Mouse (Mus musculus) MEL (cell line): ENCODE data around the gene Gm5294. TPM values are rescaled to one million over a fixed set of nuclear protein-coding genes. Genes with fewer than 3 reads are reported as not detected.

Experiments
- DNase-seq: peaks from one replicate; pipeline ENCODE4 v3.0.0; 2011; ENCODE audit warnings: low read depth, low spot score
- H3K27ac ChIP-seq: 2 replicates; pipeline ENCODE4 v1.5.1; 2012; ENCODE audit warnings: low read depth, mild to moderate bottlenecking, control low read depth, low read length, moderate library complexity; ENCODE audit not compliant: control insufficient read depth
- H3K27me3 ChIP-seq, 2 experiments: fragments of 150-350 bp in 1 of 2; sonication (generic) in 1 of 2; 2 replicates each; pipeline ENCODE4 v1.6.1; 2012; ENCODE audit warnings: low read length in 2 of 2, mild to moderate bottlenecking in 2 of 2, improper control_type of control experiment in 1 of 2, moderate library complexity in 1 of 2; ENCODE audit not compliant: insufficient read depth in 2 of 2, control insufficient read depth in 1 of 2
- H3K36me3 ChIP-seq, 2 experiments: 2 replicates each; pipeline ENCODE4 v1.6.1; 2012 to 2014; ENCODE audit warnings: low read length in 2 of 2, improper control_type of control experiment in 1 of 2, inconsistent platforms in 1 of 2, mild to moderate bottlenecking in 1 of 2; ENCODE audit not compliant: insufficient read depth in 2 of 2, control insufficient read depth in 1 of 2
- H3K4me1 ChIP-seq, 2 experiments: fragments of 150-350 bp in 1 of 2; sonication (generic) in 1 of 2; 2 replicates each; pipeline ENCODE4 v1.6.1; 2012; ENCODE audit warnings: low read length in 2 of 2, improper control_type of control experiment in 1 of 2, mild to moderate bottlenecking in 1 of 2; ENCODE audit not compliant: insufficient read depth in 2 of 2, control insufficient read depth in 1 of 2
- H3K4me3 ChIP-seq, 2 experiments: fragments of 150-350 bp in 1 of 2; sonication (generic) in 1 of 2; 2 replicates each; pipeline ENCODE4 v1.5.1; 2012; ENCODE audit warnings: low read depth in 2 of 2, low read length in 2 of 2, mild to moderate bottlenecking in 2 of 2, moderate library complexity in 2 of 2, control low read depth in 1 of 2, improper control_type of control experiment in 1 of 2; ENCODE audit not compliant: control insufficient read depth in 1 of 2, insufficient read depth in 1 of 2
- H3K79me2 ChIP-seq: 2 replicates; pipeline ENCODE4 v1.6.1; 2012; ENCODE audit warnings: mild to moderate bottlenecking, low read length, moderate library complexity; ENCODE audit not compliant: control insufficient read depth, poor library complexity, insufficient read depth
- H3K9ac ChIP-seq: 2 replicates; pipeline ENCODE4 v1.6.1; 2012; ENCODE audit warnings: low read depth, mild to moderate bottlenecking, control low read depth, low read length, moderate library complexity; ENCODE audit not compliant: control insufficient read depth, poor library complexity, severe bottlenecking
- H3K9me3 ChIP-seq: fragments of 150-350 bp; sonication (generic); replicated peaks from 2 replicates; pipeline ENCODE4 v1.6.1; 2012; ENCODE audit warnings: mild to moderate bottlenecking, low read length, improper control_type of control experiment, moderate library complexity; ENCODE audit not compliant: insufficient read depth
- BHLHE40 ChIP-seq: IDR thresholded peaks from 2 replicates; pipeline ENCODE4 v1.6.1; 2012; ENCODE audit warnings: low read depth, mild to moderate bottlenecking, inconsistent platforms, low read length, improper control_type of control experiment, borderline replicate concordance
- CTCF ChIP-seq, 3 experiments: IDR thresholded peaks in 2 of 3; conservative IDR thresholded peaks in 1 of 3; 2 replicates each; pipeline ENCODE4 v1.5.1; 2011 to 2012; ENCODE audit warnings: low read length in 3 of 3, low read depth in 2 of 3, mild to moderate bottlenecking in 2 of 3, improper control_type of control experiment in 1 of 3, inconsistent platforms in 1 of 3, mixed read lengths in 1 of 3, moderate library complexity in 1 of 3; ENCODE audit not compliant: control insufficient read depth in 1 of 3, insufficient read depth in 1 of 3, poor library complexity in 1 of 3, severe bottlenecking in 1 of 3
- EP300 ChIP-seq, 2 experiments: IDR thresholded peaks; 2 replicates each; pipeline ENCODE4 v1.6.1; 2011; ENCODE audit warnings: improper control_type of control experiment in 2 of 2, low read length in 2 of 2, low read depth in 1 of 2, mild to moderate bottlenecking in 1 of 2
- ETS1 ChIP-seq: IDR thresholded peaks from 2 replicates; pipeline ENCODE4 v1.6.1; 2012; ENCODE audit warnings: low read depth, mild to moderate bottlenecking, inconsistent platforms, low read length, improper control_type of control experiment, moderate library complexity
- GABPA ChIP-seq: IDR thresholded peaks from 2 replicates; pipeline ENCODE4 v1.6.1; 2012; ENCODE audit warnings: low read depth, mild to moderate bottlenecking, inconsistent platforms, low read length, improper control_type of control experiment, moderate library complexity
- GATA1 ChIP-seq: IDR thresholded peaks from 2 replicates; pipeline ENCODE4 v1.6.1; 2011; ENCODE audit warnings: low read depth, low read length, improper control_type of control experiment
- HCFC1 ChIP-seq: IDR thresholded peaks from 2 replicates; pipeline ENCODE4 v1.6.1; 2012; ENCODE audit warnings: low read depth, mild to moderate bottlenecking, inconsistent platforms, low read length, improper control_type of control experiment, moderate library complexity
- JUND ChIP-seq: IDR thresholded peaks from 2 replicates; pipeline ENCODE4 v1.6.1; 2011; ENCODE audit warnings: low read depth, mild to moderate bottlenecking, improper control_type of control experiment, low read length
- KAT2A ChIP-seq: conservative IDR thresholded peaks from 2 replicates; pipeline ENCODE4 v1.6.1; 2012; ENCODE audit warnings: low read depth, low read length, improper control_type of control experiment, inconsistent platforms
- MAFK ChIP-seq: IDR thresholded peaks from 2 replicates; pipeline ENCODE4 v1.6.1; 2011; ENCODE audit warnings: low read depth, mild to moderate bottlenecking, low read length, improper control_type of control experiment, borderline replicate concordance
- MAX ChIP-seq: IDR thresholded peaks from 2 replicates; pipeline ENCODE4 v1.6.1; 2011; ENCODE audit warnings: low read length, improper control_type of control experiment
- MAZ ChIP-seq: IDR thresholded peaks from 2 replicates; pipeline ENCODE4 v1.6.1; 2012; ENCODE audit warnings: low read depth, mild to moderate bottlenecking, inconsistent platforms, low read length, improper control_type of control experiment
- MEF2A ChIP-seq: IDR thresholded peaks from 2 replicates; pipeline ENCODE4 v1.6.1; 2014; ENCODE audit warnings: low read depth, mild to moderate bottlenecking, inconsistent platforms, low read length, improper control_type of control experiment; ENCODE audit not compliant: poor library complexity, insufficient replicate concordance, severe bottlenecking; ENCODE audit errors: extremely low read depth
- MYC ChIP-seq: IDR thresholded peaks from 2 replicates; pipeline ENCODE4 v1.6.1; 2011; ENCODE audit warnings: low read depth, mild to moderate bottlenecking, low read length, improper control_type of control experiment, moderate library complexity
- NELFE ChIP-seq: IDR thresholded peaks from 2 replicates; pipeline ENCODE4 v1.6.1; 2011; ENCODE audit warnings: low read depth, low read length, improper control_type of control experiment
- POLR2A ChIP-seq, 2 experiments: IDR thresholded peaks; 2 replicates each; pipeline ENCODE4 v1.6.1; 2011 to 2012; ENCODE audit warnings: low read length in 2 of 2, mild to moderate bottlenecking in 2 of 2, control low read depth in 1 of 2, improper control_type of control experiment in 1 of 2, low read depth in 1 of 2, moderate library complexity in 1 of 2; ENCODE audit not compliant: control insufficient read depth in 1 of 2, insufficient read depth in 1 of 2, poor library complexity in 1 of 2
- POLR2AphosphoS2 ChIP-seq: IDR thresholded peaks from 2 replicates; pipeline ENCODE4 v1.6.1; 2011; ENCODE audit warnings: low read length, improper control_type of control experiment
- RCOR1 ChIP-seq: IDR thresholded peaks from 2 replicates; pipeline ENCODE4 v1.6.1; 2012; ENCODE audit warnings: low read depth, mild to moderate bottlenecking, inconsistent platforms, low read length, improper control_type of control experiment
- SIN3A ChIP-seq: IDR thresholded peaks from 2 replicates; pipeline ENCODE4 v1.6.1; 2012; ENCODE audit warnings: low read length, improper control_type of control experiment, inconsistent platforms
- SMC3 ChIP-seq: IDR thresholded peaks from 2 replicates; pipeline ENCODE4 v1.6.1; 2011; ENCODE audit warnings: low read depth, low read length, improper control_type of control experiment
- TBP ChIP-seq: IDR thresholded peaks from 2 replicates; pipeline ENCODE4 v1.8.0; 2011; ENCODE audit warnings: low read depth, low read length, improper control_type of control experiment
- UBTF ChIP-seq: IDR thresholded peaks from 2 replicates; pipeline ENCODE4 v1.6.1; 2012; ENCODE audit warnings: low read depth, mild to moderate bottlenecking, inconsistent platforms, low read length, improper control_type of control experiment, moderate library complexity, borderline replicate concordance; ENCODE audit not compliant: insufficient read depth
- USF2 ChIP-seq, 2 experiments: IDR thresholded peaks; 2 replicates each; pipeline ENCODE4 v1.6.1; 2011 to 2012; ENCODE audit warnings: improper control_type of control experiment in 2 of 2, low read length in 2 of 2, borderline replicate concordance in 1 of 2, inconsistent platforms in 1 of 2, low read depth in 1 of 2, mild to moderate bottlenecking in 1 of 2; ENCODE audit not compliant: insufficient read depth in 1 of 2
- ZC3H11A ChIP-seq: IDR thresholded peaks from 2 replicates; pipeline ENCODE4 v1.6.1; 2012; ENCODE audit warnings: low read depth, mild to moderate bottlenecking, inconsistent platforms, low read length, improper control_type of control experiment
- ZNF384 ChIP-seq: IDR thresholded peaks from 2 replicates; pipeline ENCODE4 v1.6.1; 2012; ENCODE audit warnings: low read depth, mild to moderate bottlenecking, inconsistent platforms, low read length, improper control_type of control experiment
- polyA plus RNA-seq, 2 experiments: library from polyadenylated mRNA; stranded (reverse) in 1 of 2; unstranded in 1 of 2; fragments of >175 nt in 1 of 2; fragments of >200 nt in 1 of 2; gene quantifications; 2 replicates each; pipeline versions ENCODE4 v1.2.1 to v1.2.4; 2012; ENCODE audit warnings: low replicate concordance in 2 of 2, low read depth in 1 of 2; ENCODE audit not compliant: insufficient read length in 2 of 2, insufficient read depth in 1 of 2, missing spikeins in 1 of 2
- total RNA-seq: library from RNA; depleted of rRNA; stranded (reverse); fragments of 300-350 nt; gene quantifications from 2 replicates; pipeline ENCODE4 v1.2.3, GENCODE M21; 2012

Gm5294 gene
- total and polyA plus RNA-seq, 3 experiments = not detected

GRCm38 (mm10) chr5:138834910-138835309 lies 15.0 kb downstream of the Gm5294 start:
- H3K9ac ChIP-seq = no peak overlapping the region
- no peaks in the 10 kb centered on the region for H3K79me2 ChIP-seq
- H3K27me3 ChIP-seq = no peaks in the 10 kb centered on the region
- no peaks in the 10 kb centered on the region for H3K9me3 ChIP-seq
- no peaks in the 10 kb centered on the region for H3K36me3 ChIP-seq
- no peak overlapping the region for H3K4me3 ChIP-seq
- TF ChIP-seq SIN3A (no peak), POLR2AphosphoS2 (no peak), EP300 (IDR thresholded peaks at IDR 0.05; ENCODE audit: low read depth in 1 of 2, low read length in 2 of 2) (no peak), GATA1 (no peak), KAT2A (no peak), BHLHE40 (no peak), CTCF (IDR thresholded peaks at IDR 0.05 in 2 of 3, conservative IDR thresholded peaks at IDR 0.05 in 1 of 3; ENCODE audit: control insufficient read depth in 1 of 3, insufficient read depth in 1 of 3, low read depth in 2 of 3, low read length in 3 of 3, poor library complexity in 1 of 3, severe bottlenecking in 1 of 3) (no peak), MAFK (no peak), ZC3H11A (no peak)
- DNase-seq = no peak
- no peaks in the 10 kb centered on the region for H3K4me1 ChIP-seq
- H3K27ac ChIP-seq = no peak overlapping the region

- no peak overlapping the region for H3K27ac ChIP-seq
- H3K9ac ChIP-seq = no peak overlapping the region
- no peaks in the 10 kb centered on the region for H3K9me3 ChIP-seq
- no peaks in the 10 kb centered on the region for H3K27me3 ChIP-seq
- H3K4me1 ChIP-seq = no peaks in the 10 kb centered on the region
- TF ChIP-seq SMC3 (no peak), HCFC1 (no peak), MAX (no peak)
- H3K4me3 ChIP-seq = no peak overlapping the region
- H3K79me2 ChIP-seq = no peaks in the 10 kb centered on the region
- DNase-seq = no peak
- no peaks in the 10 kb centered on the region for H3K36me3 ChIP-seq
These were observed 21.1 kb downstream of the Gm5294 start for GRCm38 (mm10) chr5:138840981-138841380.

GRCm38 (mm10) chr5:138843168-138843824 lies 23.4 kb downstream of the Gm5294 start:
- Histone ChIP-seq H3K27ac (no peak overlapping the region), H3K36me3 (no peaks in the 10 kb centered on the region), H3K9me3 (no peaks in the 10 kb centered on the region), H3K27me3 (no peaks in the 10 kb centered on the region), H3K4me1 (no peaks in the 10 kb centered on the region), H3K9ac (no peak overlapping the region), H3K4me3 (no peak overlapping the region), H3K79me2 (no peaks in the 10 kb centered on the region)
- no peak for TF ChIP-seq MAZ
- no peak for TF ChIP-seq JUND
- no peak for TF ChIP-seq CTCF (IDR thresholded peaks at IDR 0.05 in 2 of 3, conservative IDR thresholded peaks at IDR 0.05 in 1 of 3; ENCODE audit: control insufficient read depth in 1 of 3, insufficient read depth in 1 of 3, low read depth in 2 of 3, low read length in 3 of 3, poor library complexity in 1 of 3, severe bottlenecking in 1 of 3)
- TF ChIP-seq MAX = no peak
- no peak for TF ChIP-seq POLR2A (IDR thresholded peaks at IDR 0.05; ENCODE audit: control insufficient read depth in 1 of 2, insufficient read depth in 1 of 2, low read depth in 1 of 2, low read length in 2 of 2, poor library complexity in 1 of 2)
- TF ChIP-seq TBP = no peak
- no peak for TF ChIP-seq MAFK
- TF ChIP-seq ZNF384 = no peak
- no peak for TF ChIP-seq ETS1
- no peak for TF ChIP-seq UBTF
- no peak for TF ChIP-seq RCOR1
- no peak for TF ChIP-seq NELFE
- no peak for TF ChIP-seq MYC
- TF ChIP-seq GABPA = no peak
- TF ChIP-seq MEF2A = no peak
- TF ChIP-seq EP300 (IDR thresholded peaks at IDR 0.05; ENCODE audit: low read depth in 1 of 2, low read length in 2 of 2) = no peak
- TF ChIP-seq KAT2A = no peak
- no peak for TF ChIP-seq USF2 (IDR thresholded peaks at IDR 0.05; ENCODE audit: borderline replicate concordance in 1 of 2, insufficient read depth in 1 of 2, low read depth in 1 of 2, low read length in 2 of 2)
- DNase-seq = no peak
